Mouse (Mus musculus): ENCODE measurements at regions not wholly inside any gene's neighbourhood (a gene's known extent, or its start where the extent isn't known, plus 50 kb on each side); places are given as distances from the start of the nearest gene placed in this dataset.

- DNase-seq: no peak
Observed at GRCm38 (mm10) chr12:99097618-99098066, 177.3 kb downstream of the Ttc8 start.

GRCm38 (mm10) chr12:99099881-99100280, 179.5 kb downstream of the Ttc8 start:
- no peak for DNase-seq

GRCm38 (mm10) chr12:99108616-99109015, 188.2 kb downstream of the Ttc8 start:
- DNase-seq: no peak

GRCm38 (mm10) chr12:99113781-99114180, 193.4 kb downstream of the Ttc8 start:
- no peak for DNase-seq

GRCm38 (mm10) chr12:99116491-99116890, 196.1 kb downstream of the Ttc8 start:
- DNase-seq: no peak

GRCm38 (mm10) chr12:99118381-99119115, 198.2 kb downstream of the Ttc8 start:
- DNase-seq: no peak

GRCm38 (mm10) chr12:99119966-99120365, 199.6 kb downstream of the Ttc8 start:
- DNase-seq: no peak

GRCm38 (mm10) chr12:99123611-99124495, 203.5 kb downstream of the Ttc8 start:
- DNase-seq: peak; percentile 93

- DNase-seq: no peak
Observed at GRCm38 (mm10) chr12:99126129-99126528, 205.8 kb downstream of the Ttc8 start.
